Mouse (Mus musculus) intestine, postnatal 0 days (tissue): ENCODE measurements around the gene Fbxw4. TPM values are rescaled to one million over a fixed set of nuclear protein-coding genes. Genes with fewer than 3 reads are reported as not detected.

Experiments
- ATAC-seq: fragments of 200-750 bp; cut with Nextera tagmentation; 2 replicates; pipeline ENCODE4 v1.8.0; 2017; ENCODE audit warnings: mild to moderate bottlenecking, moderate TSS enrichment, moderate library complexity
- H3K27ac ChIP-seq: fragments of 300-500 bp; sonication (generic); 2 replicates; pipeline ENCODE4 v1.5.1; 2014; ENCODE audit warnings: mild to moderate bottlenecking, low read depth, low read length, moderate library complexity
- H3K27me3 ChIP-seq: fragments of 300-500 bp; sonication (generic); replicated peaks from 2 replicates; pipeline ENCODE4 v1.6.1; 2014; ENCODE audit warnings: low read length, mixed read lengths; ENCODE audit not compliant: control insufficient read depth, insufficient read depth
- H3K36me3 ChIP-seq: fragments of 300-500 bp; sonication (generic); 2 replicates; pipeline ENCODE4 v1.6.1; 2014; ENCODE audit warnings: mild to moderate bottlenecking, moderate library complexity; ENCODE audit not compliant: control insufficient read depth, insufficient read depth
- H3K4me1 ChIP-seq: fragments of 300-500 bp; sonication (generic); replicated peaks from 2 replicates; pipeline ENCODE4 v1.6.1; 2014; ENCODE audit warnings: antibody characterized with exemption, low read length, mixed read lengths; ENCODE audit not compliant: control insufficient read depth, insufficient read depth
- H3K4me2 ChIP-seq: fragments of 300-500 bp; sonication (generic); replicated peaks from 2 replicates; pipeline ENCODE4 v1.6.1; 2014; ENCODE audit warnings: low read depth, mild to moderate bottlenecking, moderate library complexity
- H3K4me3 ChIP-seq: fragments of 300-500 bp; sonication (generic); 2 replicates; pipeline ENCODE4 v1.5.1; 2014; ENCODE audit warnings: low read depth, low read length
- H3K9ac ChIP-seq: fragments of 300-500 bp; sonication (generic); 2 replicates; pipeline ENCODE4 v1.6.1; 2014; ENCODE audit warnings: mild to moderate bottlenecking, low read depth, low read length
- H3K9me3 ChIP-seq: fragments of 300-500 bp; sonication (generic); 2 replicates; pipeline ENCODE4 v1.6.1; 2016; ENCODE audit warnings: mixed run types; ENCODE audit not compliant: control insufficient read depth
- CTCF ChIP-seq: sonication (generic); IDR thresholded peaks from 2 replicates; pipeline ENCODE4 v1.5.1; 2016; ENCODE audit warnings: low read depth, mild to moderate bottlenecking, control low read depth, antibody characterized with exemption, moderate library complexity
- WGBS: fragments of 180-500 bp; shearing (Covaris S2); extraction: QIAGEN DNeasy Blood & Tissue Kit; methylation state at CpG from one replicate; pipeline ENCODE4 v1.1.7; 2014; 5-methylcytosine and 5-hydroxymethylcytosine counted together
- polyA plus RNA-seq: library from polyadenylated mRNA; unstranded; fragments of >200 nt; fragmentation: Nextera tagmentation; extraction: Ambion mirVana; gene quantifications from 2 replicates; pipeline ENCODE4 v1.2.1, GENCODE M21; 2015

Fbxw4 gene
- polyA plus RNA-seq, 1 experiment from 2014 or later: 2.6 TPM

DNA sequence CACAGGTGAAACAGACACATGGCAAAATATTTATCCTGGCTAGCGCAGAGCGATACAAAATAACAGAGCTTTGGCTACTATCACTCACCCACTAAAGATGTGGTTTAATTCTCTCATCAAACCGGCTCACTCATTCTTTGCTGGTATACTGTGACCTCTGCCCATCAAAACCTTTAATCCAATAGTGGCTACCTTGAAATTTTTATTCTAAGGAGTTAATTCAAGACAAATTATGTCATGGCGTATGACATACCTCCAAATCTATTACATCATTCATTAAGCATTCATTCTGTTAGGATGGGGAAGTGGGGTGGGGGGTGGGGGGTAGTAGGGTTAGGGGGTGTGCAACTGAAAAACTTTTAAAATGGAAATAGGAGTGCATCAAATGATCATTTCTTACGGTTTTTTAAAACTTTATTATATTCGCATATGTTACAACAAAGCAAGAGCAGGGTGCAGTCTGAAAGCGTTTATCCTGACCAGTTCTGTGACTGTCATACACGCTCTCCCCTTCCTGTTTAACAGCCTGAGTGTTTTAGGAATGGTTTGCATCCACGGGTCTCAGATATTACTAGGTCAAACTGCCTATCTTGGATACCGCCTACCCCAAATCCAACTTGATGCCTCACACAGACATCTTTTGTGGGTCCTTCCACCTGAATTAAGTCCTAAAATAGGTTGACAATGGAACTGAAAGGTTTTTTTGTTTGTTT is 1.4 kb downstream of the Fbxw4 start:
- no peak for ATAC-seq
- peak overlapping the region; percentile 89 for H3K4me3 ChIP-seq
- TF ChIP-seq CTCF: no peak
- 0 out of 2 replicates have a peak, but pooled peaks cover 3% of the 10 kb centered on the region for H3K4me1 ChIP-seq
- 70% methylated on average over 10 of the region's 10 CpGs for WGBS
- peak overlapping the region; percentile 98 for H3K9ac ChIP-seq
- H3K27ac ChIP-seq: no peak overlapping the region
- H3K27me3 ChIP-seq: no peaks in the 10 kb centered on the region
- peak overlapping the region; percentile 82 for H3K4me2 ChIP-seq
- no peaks in the 10 kb centered on the region for H3K9me3 ChIP-seq
- H3K36me3 ChIP-seq: no peaks in the 10 kb centered on the region

GRCm38 (mm10) chr19:45657828-45658227 is 2.3 kb downstream of the Fbxw4 start:
- no peak for ATAC-seq
- Histone ChIP-seq H3K36me3 (no peaks in the 10 kb centered on the region), H3K4me3 (no peak overlapping the region), H3K4me2 (no peak overlapping the region), H3K4me1 (0 out of 2 replicates have a peak, but pooled peaks cover 3% of the 10 kb centered on the region), H3K9ac (no peak overlapping the region), H3K27ac (no peak overlapping the region), H3K27me3 (no peaks in the 10 kb centered on the region), H3K9me3 (no peaks in the 10 kb centered on the region)
- WGBS: 97% methylated on average over 1 of the region's 1 CpGs
- no peak for TF ChIP-seq CTCF

- no peak overlapping the region for H3K9ac ChIP-seq
- no peak overlapping the region for H3K27ac ChIP-seq
- H3K4me1 ChIP-seq: 0 out of 2 replicates have a peak, but pooled peaks cover 3% of the 10 kb centered on the region
- H3K27me3 ChIP-seq: no peaks in the 10 kb centered on the region
- 55% methylated on average over 8 of the region's 8 CpGs for WGBS
- no peak overlapping the region for H3K4me3 ChIP-seq
- no peaks in the 10 kb centered on the region for H3K36me3 ChIP-seq
- no peak for TF ChIP-seq CTCF
- no peak overlapping the region for H3K4me2 ChIP-seq
- ATAC-seq: no peak
- H3K9me3 ChIP-seq: no peaks in the 10 kb centered on the region
Measured at GRCm38 (mm10) chr19:45656810-45657595, 3.1 kb downstream of the Fbxw4 start.

DNA sequence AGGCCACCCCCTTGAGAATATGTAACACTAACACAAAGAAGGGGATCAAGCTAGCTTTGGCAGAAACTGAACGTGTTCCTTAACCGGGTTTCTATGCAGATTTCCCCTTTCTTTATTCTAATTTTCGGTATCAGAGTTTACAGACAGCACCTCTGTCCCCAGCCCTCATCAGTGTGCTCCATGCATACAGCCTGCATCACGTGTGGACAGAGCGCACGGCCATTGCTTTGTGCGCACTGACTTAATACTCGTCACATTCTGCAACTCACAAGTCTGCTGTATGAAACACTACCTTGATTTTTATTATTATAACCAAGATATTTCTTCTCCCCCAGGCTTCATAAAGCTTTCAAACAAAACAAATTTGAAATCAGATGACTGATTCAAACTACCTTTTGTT is 4.2 kb downstream of the Fbxw4 start:
- 0 out of 2 replicates have a peak, but pooled peaks cover 3% of the 10 kb centered on the region for H3K4me1 ChIP-seq
- no peaks in the 10 kb centered on the region for H3K9me3 ChIP-seq
- H3K27me3 ChIP-seq: no peaks in the 10 kb centered on the region
- no peak overlapping the region for H3K4me2 ChIP-seq
- no peak overlapping the region for H3K9ac ChIP-seq
- no peak overlapping the region for H3K4me3 ChIP-seq
- WGBS: 76% methylated on average over 8 of the region's 8 CpGs
- TF ChIP-seq CTCF: no peak
- H3K36me3 ChIP-seq: no peaks in the 10 kb centered on the region
- no peak overlapping the region for H3K27ac ChIP-seq
- no peak for ATAC-seq

DNA sequence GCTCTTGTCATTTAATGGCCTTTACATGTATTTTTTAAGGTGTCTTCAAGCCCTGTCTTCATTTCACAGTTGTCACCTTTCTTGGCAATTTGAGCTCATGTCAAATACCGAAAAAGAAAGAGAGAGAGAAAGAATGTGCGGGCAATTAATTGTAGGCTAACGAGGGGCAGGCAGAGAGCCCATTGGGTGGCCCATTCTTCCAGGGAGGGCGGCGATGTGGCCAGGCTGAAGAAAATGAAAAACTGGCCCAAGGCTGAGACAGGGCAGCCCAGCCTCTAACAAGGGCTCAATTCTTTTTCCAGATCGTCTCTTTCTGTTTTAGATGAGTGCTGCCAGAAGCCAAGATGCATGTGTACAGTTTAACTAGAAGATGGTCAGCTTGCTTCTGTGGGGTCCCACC is 6.1 kb downstream of the Fbxw4 start:
- Histone ChIP-seq H3K4me2 (no peak overlapping the region), H3K4me3 (no peak overlapping the region), H3K9ac (no peak overlapping the region), H3K27me3 (no peaks in the 10 kb centered on the region), H3K27ac (no peak overlapping the region), H3K36me3 (no peaks in the 10 kb centered on the region), H3K4me1 (0 out of 2 replicates have a peak, but pooled peaks cover 3% of the 10 kb centered on the region), H3K9me3 (no peaks in the 10 kb centered on the region)
- no peak for ATAC-seq
- 88% methylated on average over 6 of the region's 6 CpGs for WGBS
- TF ChIP-seq CTCF: no peak

DNA sequence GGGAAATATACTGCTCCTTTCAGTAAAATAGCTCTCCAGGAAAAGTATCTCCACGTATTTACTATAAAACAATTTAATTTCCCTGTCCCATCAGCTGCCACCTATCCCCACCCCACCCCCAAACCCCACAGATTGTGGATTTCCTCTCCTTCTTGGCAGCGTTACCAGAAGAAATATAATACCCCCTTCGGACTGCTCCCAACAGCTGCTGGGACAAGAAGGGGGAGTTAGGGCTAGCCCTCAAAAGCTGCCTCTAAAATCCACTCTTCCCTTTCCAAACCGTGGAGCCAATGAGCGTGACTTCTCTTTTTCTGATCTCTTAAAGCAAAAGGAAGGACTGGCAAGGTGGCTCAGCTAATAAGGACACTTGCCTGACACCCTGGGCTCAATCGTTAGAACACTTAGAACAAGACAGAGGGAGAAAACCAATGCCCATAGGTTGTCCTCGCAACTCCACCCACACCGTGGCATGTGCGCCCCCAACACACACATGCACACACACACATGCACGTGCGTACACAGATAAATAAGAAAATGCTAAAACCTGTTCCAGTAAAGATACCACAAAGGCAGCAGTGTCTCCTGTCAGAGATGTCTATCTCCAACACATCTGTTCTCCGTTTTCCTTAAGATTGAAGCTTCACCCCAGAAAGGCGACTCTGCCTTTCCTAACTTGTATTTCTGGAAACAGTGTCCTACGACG is 7.7 kb downstream of the Fbxw4 start:
- Histone ChIP-seq H3K4me2 (0 out of 2 replicates have a peak overlapping the region, but pooled peaks have one; percentile 10), H3K36me3 (no peaks in the 10 kb centered on the region), H3K27ac (no peak overlapping the region), H3K9ac (no peak overlapping the region), H3K27me3 (no peaks in the 10 kb centered on the region), H3K4me1 (0 out of 2 replicates have a peak, but pooled peaks cover 3% of the 10 kb centered on the region), H3K9me3 (no peaks in the 10 kb centered on the region), H3K4me3 (no peak overlapping the region)
- TF ChIP-seq CTCF: no peak
- 68% methylated on average over 15 of the region's 15 CpGs for WGBS
- no peak for ATAC-seq
